8 mouse cellular contexts compared by ENCODE assay signal in the genomic region with DNA sequence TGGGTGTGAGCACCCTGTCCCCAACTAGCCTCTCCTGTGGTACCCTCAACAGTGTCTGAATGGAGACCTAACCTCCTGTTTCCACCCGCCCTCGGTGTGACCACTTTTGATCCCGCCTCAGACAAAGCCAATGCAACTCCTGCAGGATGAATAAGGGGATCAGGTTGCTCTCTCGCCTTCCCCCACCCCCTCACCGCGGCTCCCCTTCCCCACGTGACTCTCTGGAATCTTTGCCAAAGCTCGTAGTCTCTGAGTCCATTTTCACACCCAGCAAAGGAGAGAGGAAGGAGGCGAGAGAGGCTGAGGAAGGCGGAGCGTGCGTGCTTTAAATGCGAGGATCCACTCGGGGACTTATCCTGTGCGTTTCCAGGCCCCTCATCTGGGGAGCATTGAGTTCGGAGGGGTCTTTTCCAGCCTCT. TPM values are rescaled to one million over a fixed set of nuclear protein-coding genes. Genes with fewer than 3 reads are reported as not detected.
A peak's percentile ranks its signal among the peaks of the same experiment; 100 is the strongest.
DNase-seq lines count a peak whose midpoint lies in the region; ATAC-seq lines count a peak whose summit lies in the region.

A gene (plus strand): TSS at position 389 of the 419 bp plus-strand sequence.

- H3K27me3 ChIP-seq in heart, embryonic 14.5 days (ENCODE audit: control insufficient read depth, insufficient read depth, low read length): 0 out of 2 replicates have a peak, but pooled peaks cover 3% of the 10 kb centered on the region

- peak within 1 kb of the TSS; percentile 81 for H3K9ac ChIP-seq in heart, embryonic 14.5 days (ENCODE audit: low read length)

- peak within 1 kb of the TSS; percentile 64 to 69 for H3K4me3 ChIP-seq in heart, embryonic 14.5 days (ENCODE audit: control insufficient read depth in 1 of 2, insufficient read depth in 1 of 2, low read depth in 1 of 2, low read length in 2 of 2)

- DNase-seq in lung, adult 18-20 months: peak; percentile 11 to 29
- no peak for DNase-seq in lung, postnatal 14 days
- DNase-seq in embryo, embryonic 9.5 days (ENCODE audit: extremely low spot score): peak; percentile 82
- DNase-seq in layer of hippocampus, postnatal 14 days (ENCODE audit: low spot score in 2 of 2): peak in 1 of 2 experiments; percentile 21
- peak; percentile 53 for DNase-seq in lung, postnatal 10 days
- DNase-seq in testis, postnatal 14 days (ENCODE audit: low spot score): peak; percentile 14

- H3K4me1 ChIP-seq in heart, embryonic 14.5 days (ENCODE audit: control insufficient read depth in 2 of 2, insufficient read depth in 2 of 2, low read length in 2 of 2): peaks cover 7 to 22% of the 10 kb centered on the region in 2 experiments

- H3K9me3 ChIP-seq in heart, embryonic 14.5 days (ENCODE audit: control insufficient read depth, low read length): no peaks in the 10 kb centered on the region

- H3K4me2 ChIP-seq in heart, embryonic 14.5 days (ENCODE audit: low read length): peak within 1 kb of the TSS; percentile 81

- 0% methylated on average over 16 of the region's 16 CpGs for WGBS in heart, embryonic 14.5 days

- ATAC-seq in heart, embryonic 14.5 days (ENCODE audit: insufficient number of reproducible peaks, insufficient read depth, low FRiP score, low read depth): peak; percentile 45; the same call in 1 of the 2 replicates
- no peak for ATAC-seq in inflammation-experienced regulatory T-cells, adult 6 months

- H3K36me3 ChIP-seq in heart, embryonic 14.5 days (ENCODE audit: control insufficient read depth, insufficient read depth, low read length): no peaks in the 10 kb centered on the region

- peak within 1 kb of the TSS; percentile 58 to 76 for H3K27ac ChIP-seq in heart, embryonic 14.5 days (replicated peaks in 1 of 2; ENCODE audit: control insufficient read depth in 1 of 2, insufficient read depth in 1 of 2, low read depth in 2 of 2, low read length in 2 of 2)

RNA-seq across cellular contexts. Expression of the gene that starts here (rescaled TPM):
- 23.0 and 34.5 TPM in 2 replicates for polyA plus RNA-seq in heart, embryonic 14.5 days (2014; fragmentation: Nextera tagmentation; extraction: Ambion mirVana)
- 10 to 100 TPM; 11.8 to 13.9 TPM for total RNA-seq in layer of hippocampus, postnatal 14 days (2021)
- under 1 TPM in 2 of 3 experiments, not detected in 1; 0.07 to 0.19 TPM for polyA plus RNA-seq in inflammation-experienced regulatory T-cells, adult 6 months (2017; shearing (Covaris generic))

Comparison
In these comparisons a context has a peak if more than half of its experiments do, and no peak if none do; other contexts are left out.
1. RNA of the gene that starts here (polyA plus RNA-seq): 23.0 to 34.5 TPM in heart, embryonic 14.5 days; 0.07 to 0.19 TPM in inflammation-experienced regulatory T-cells, adult 6 months; every median in the first group is over 10 times any median in the second.